Mouse (Mus musculus) myocyte (in vitro differentiated cells): ENCODE measurements at regions not wholly inside any gene's neighbourhood (a gene's known extent, or its start where the extent isn't known, plus 50 kb on each side); places are given as distances from the start of the nearest gene placed in this dataset.
A peak's percentile ranks its signal among the peaks of the same experiment; 100 is the strongest.

ENCODE experiments used
- H3K27me3 ChIP-seq: one replicate; pipeline ENCODE4 v1.6.1; 2011; ENCODE audit not compliant: control insufficient read depth, insufficient read depth, insufficient read length
- H3K36me3 ChIP-seq: one replicate; pipeline ENCODE4 v1.6.1; 2011; ENCODE audit not compliant: control insufficient read depth, insufficient read depth
- H3K4me2 ChIP-seq: one replicate; pipeline ENCODE4 v1.6.1; 2011; ENCODE audit warnings: low read depth, control low read depth
- H3K4me3 ChIP-seq: one replicate; pipeline ENCODE4 v1.5.1; 2011; ENCODE audit warnings: mild to moderate bottlenecking, control low read depth, moderate library complexity
- H3K79me2 ChIP-seq: one replicate; pipeline ENCODE4 v1.6.1; 2011; ENCODE audit not compliant: control insufficient read depth, insufficient read depth
- H3ac ChIP-seq: one replicate; pipeline ENCODE4 v1.6.1; 2011; ENCODE audit not compliant: control insufficient read depth, insufficient read length
- CEBPB ChIP-seq: IDR thresholded peaks from 2 replicates; pipeline ENCODE4 v1.6.1; 2011; ENCODE audit warnings: mild to moderate bottlenecking, moderate library complexity; ENCODE audit not compliant: poor library complexity, insufficient read depth, severe bottlenecking
- E2F4 ChIP-seq: IDR thresholded peaks from one replicate; pipeline ENCODE4 v1.6.1; 2011; ENCODE audit warnings: mild to moderate bottlenecking, control low read depth, moderate library complexity; ENCODE audit not compliant: insufficient read depth
- MAX ChIP-seq: IDR thresholded peaks from one replicate; pipeline ENCODE4 v1.6.1; 2011; ENCODE audit warnings: low read depth, mild to moderate bottlenecking, control low read depth
- MYOD1 ChIP-seq, 3 experiments: IDR thresholded peaks; one replicate each; pipeline ENCODE4 v1.6.1; 2011; ENCODE audit warnings: control low read depth in 2 of 3, low read depth in 2 of 3, mild to moderate bottlenecking in 2 of 3, moderate library complexity in 1 of 3; ENCODE audit not compliant: insufficient read length in 2 of 3, control insufficient read depth in 1 of 3
- MYOG ChIP-seq, 3 experiments: IDR thresholded peaks; one replicate each; pipeline ENCODE4 v1.6.1; 2011; ENCODE audit warnings: control low read depth in 2 of 3, low read depth in 2 of 3, mild to moderate bottlenecking in 2 of 3; ENCODE audit not compliant: insufficient read length in 2 of 3, control insufficient read depth in 1 of 3, insufficient read depth in 1 of 3
- POLR2A ChIP-seq: IDR thresholded peaks from one replicate; pipeline ENCODE4 v1.6.1; 2011; ENCODE audit warnings: low read depth, mild to moderate bottlenecking, control low read depth, moderate library complexity; ENCODE audit not compliant: insufficient read length
- POLR2AphosphoS2 ChIP-seq: IDR thresholded peaks from one replicate; pipeline ENCODE4 v1.6.1; 2011; ENCODE audit warnings: low read depth, control low read depth; ENCODE audit not compliant: insufficient read length
- REST ChIP-seq: IDR thresholded peaks from one replicate; pipeline ENCODE4 v1.6.1; 2011; ENCODE audit warnings: mild to moderate bottlenecking, control low read depth, moderate library complexity; ENCODE audit not compliant: insufficient read depth, insufficient read length
- SRF ChIP-seq: IDR thresholded peaks from one replicate; pipeline ENCODE4 v1.6.1; 2011; ENCODE audit warnings: low read depth; ENCODE audit not compliant: control insufficient read depth, insufficient read length
- TCF12 ChIP-seq: IDR thresholded peaks from one replicate; pipeline ENCODE4 v1.6.1; 2011; ENCODE audit warnings: mild to moderate bottlenecking, control low read depth; ENCODE audit not compliant: poor library complexity, insufficient read depth, severe bottlenecking
- TCF3 ChIP-seq: IDR thresholded peaks from one replicate; pipeline ENCODE4 v1.6.1; 2011; ENCODE audit warnings: low read depth, control low read depth; ENCODE audit not compliant: insufficient read length
- USF1 ChIP-seq: IDR thresholded peaks from one replicate; pipeline ENCODE4 v1.6.1; 2011; ENCODE audit warnings: low read depth, mild to moderate bottlenecking, control low read depth, moderate library complexity

- TF ChIP-seq TCF12 = no peak
- TF ChIP-seq MAX = no peak
- Histone ChIP-seq H3ac (no peak overlapping the region), H3K27me3 (no peaks in the 10 kb centered on the region), H3K4me2 (no peak overlapping the region), H3K4me3 (no peak overlapping the region), H3K36me3 (no peaks in the 10 kb centered on the region), H3K79me2 (no peaks in the 10 kb centered on the region)
These were observed 58.9 kb upstream of the Osbpl8 start for GRCm38 (mm10) chr10:111105662-111106061.

GRCm38 (mm10) chr10:111103512-111103911, 61.0 kb upstream of the Osbpl8 start:
- H3K79me2 ChIP-seq = no peaks in the 10 kb centered on the region

GRCm38 (mm10) chr10:111103086-111103485, 61.5 kb upstream of the Osbpl8 start:
- Histone ChIP-seq H3K79me2 (no peaks in the 10 kb centered on the region), H3K27me3 (no peaks in the 10 kb centered on the region), H3K36me3 (no peaks in the 10 kb centered on the region), H3ac (no peak overlapping the region), H3K4me2 (peak overlapping the region; percentile 93), H3K4me3 (peak overlapping the region; percentile 22)
- TF ChIP-seq SRF (no peak), E2F4 (no peak), TCF12 (no peak), POLR2A (peak; percentile 62), POLR2AphosphoS2 (no peak), CEBPB (peak; percentile 75), TCF3 (no peak), MYOD1 (IDR thresholded peaks at IDR 0.05; ENCODE audit: control insufficient read depth in 1 of 3, insufficient read length in 2 of 3, low read depth in 2 of 3) (peak in 2 of 3 experiments; percentile 40 to 62), MAX (no peak), USF1 (no peak), REST (no peak), MYOG (IDR thresholded peaks at IDR 0.05; ENCODE audit: control insufficient read depth in 1 of 3, insufficient read depth in 1 of 3, insufficient read length in 2 of 3, low read depth in 2 of 3) (peak in 1 of 3 experiments; percentile 53)

More at GRCm38 (mm10) chr10:111103512-111103911, 61.0 kb upstream of the Osbpl8 start:
- Histone ChIP-seq H3K4me3 (peak overlapping the region; percentile 22), H3K27me3 (no peaks in the 10 kb centered on the region), H3K4me2 (peak overlapping the region; percentile 93), H3K36me3 (no peaks in the 10 kb centered on the region), H3ac (no peak overlapping the region)
- TF ChIP-seq TCF3 (no peak), MYOD1 (IDR thresholded peaks at IDR 0.05; ENCODE audit: control insufficient read depth in 1 of 3, insufficient read length in 2 of 3, low read depth in 2 of 3) (no peak), MYOG (IDR thresholded peaks at IDR 0.05; ENCODE audit: control insufficient read depth in 1 of 3, insufficient read depth in 1 of 3, insufficient read length in 2 of 3, low read depth in 2 of 3) (no peak), E2F4 (no peak), POLR2A (no peak), MAX (no peak), TCF12 (no peak), CEBPB (no peak), USF1 (no peak), POLR2AphosphoS2 (no peak), SRF (no peak), REST (no peak)

- no peaks in the 10 kb centered on the region for H3K27me3 ChIP-seq
- peak overlapping the region; percentile 22 for H3K4me3 ChIP-seq
- TF ChIP-seq SRF = no peak
- TF ChIP-seq MYOG (IDR thresholded peaks at IDR 0.05; ENCODE audit: control insufficient read depth in 1 of 3, insufficient read depth in 1 of 3, insufficient read length in 2 of 3, low read depth in 2 of 3) = no peak
- TF ChIP-seq MYOD1 (IDR thresholded peaks at IDR 0.05; ENCODE audit: control insufficient read depth in 1 of 3, insufficient read length in 2 of 3, low read depth in 2 of 3) = no peak
- no peak for TF ChIP-seq CEBPB
- TF ChIP-seq E2F4 = no peak
- no peak for TF ChIP-seq TCF3
- no peak for TF ChIP-seq USF1
- TF ChIP-seq POLR2AphosphoS2 = no peak
- no peak for TF ChIP-seq TCF12
- no peak for TF ChIP-seq POLR2A
- no peak for TF ChIP-seq REST
- TF ChIP-seq MAX = no peak
- no peak overlapping the region for H3ac ChIP-seq
- no peaks in the 10 kb centered on the region for H3K79me2 ChIP-seq
- peak overlapping the region; percentile 93 for H3K4me2 ChIP-seq
- H3K36me3 ChIP-seq = no peaks in the 10 kb centered on the region
These were observed 62.4 kb upstream of the Osbpl8 start for GRCm38 (mm10) chr10:111101901-111102761.
